Mouse (Mus musculus) cerebellum, adult 11-12 months (tissue): ENCODE measurements around the gene Bcl2l1.

ENCODE experiments used
- DNase-seq: peaks from one replicate; pipeline ENCODE4 v3.0.0; 2022

Gene Bcl2l1

DNA sequence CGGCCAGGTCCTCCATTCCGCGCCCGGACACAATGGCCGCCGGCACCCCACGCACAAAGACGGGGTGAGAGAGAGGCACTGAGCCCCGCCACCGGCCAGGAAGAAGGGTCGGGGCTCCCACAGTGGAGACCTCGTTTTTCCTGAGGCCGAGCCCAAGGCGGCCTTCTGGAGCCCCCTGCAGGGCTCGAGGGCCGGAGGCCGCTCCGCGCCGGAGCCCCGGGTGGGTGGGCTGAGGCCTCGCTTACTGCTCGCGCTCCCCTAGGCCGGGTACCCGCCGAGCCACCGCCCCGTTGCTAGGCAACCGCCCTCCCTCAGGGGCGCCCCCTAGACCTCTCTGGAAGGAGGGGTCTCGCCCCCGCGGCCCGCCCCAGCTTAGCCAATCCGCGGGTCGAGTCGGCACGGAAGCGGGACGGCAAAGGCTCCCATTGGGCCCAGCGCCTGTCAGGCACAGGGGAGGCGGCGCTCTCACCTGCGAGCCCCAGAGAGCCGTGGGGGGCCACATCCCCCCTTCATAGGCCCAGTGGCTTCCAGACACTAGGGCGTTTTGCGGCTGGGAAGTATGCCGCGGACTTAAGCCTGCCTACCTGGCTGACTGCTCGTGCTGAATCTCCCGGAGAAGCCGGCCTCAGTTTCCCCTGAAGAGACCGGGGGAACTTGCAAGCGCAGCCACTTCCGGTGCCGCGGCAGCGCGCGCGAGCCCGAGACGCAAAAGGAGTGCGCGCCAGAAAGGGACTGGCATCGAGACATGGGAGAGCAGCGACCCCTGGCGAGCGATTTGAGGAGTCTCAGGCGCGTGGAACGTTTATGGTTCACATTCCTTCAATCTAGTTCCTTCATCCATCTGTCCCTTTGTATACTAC is at the start of gene Bcl2l1:
Gene Bcl2l1 (minus strand): TSS at position 710 of the 860 bp plus-strand sequence.
- peak; percentile 97 for DNase-seq

DNA sequence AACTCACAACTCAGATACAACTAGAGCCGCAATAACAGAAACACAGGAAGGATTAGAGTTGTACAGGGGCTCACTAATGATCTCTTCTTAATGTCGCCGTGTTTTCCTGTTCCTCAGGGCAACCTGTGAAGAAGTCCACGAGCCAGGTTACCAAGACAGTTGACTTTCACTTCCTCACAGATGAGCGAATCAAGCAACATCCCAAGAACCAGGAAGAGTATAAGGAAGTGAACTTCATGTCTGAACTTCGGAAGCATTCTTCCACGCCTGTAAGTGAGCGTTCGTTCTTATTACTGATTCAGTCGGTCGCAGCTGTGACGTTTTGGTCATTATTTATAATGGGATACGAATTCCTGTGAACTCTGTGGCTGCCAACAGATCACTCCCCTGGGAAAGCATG is 49.4 kb upstream of the Bcl2l1 start:
- DNase-seq = no peak

DNA sequence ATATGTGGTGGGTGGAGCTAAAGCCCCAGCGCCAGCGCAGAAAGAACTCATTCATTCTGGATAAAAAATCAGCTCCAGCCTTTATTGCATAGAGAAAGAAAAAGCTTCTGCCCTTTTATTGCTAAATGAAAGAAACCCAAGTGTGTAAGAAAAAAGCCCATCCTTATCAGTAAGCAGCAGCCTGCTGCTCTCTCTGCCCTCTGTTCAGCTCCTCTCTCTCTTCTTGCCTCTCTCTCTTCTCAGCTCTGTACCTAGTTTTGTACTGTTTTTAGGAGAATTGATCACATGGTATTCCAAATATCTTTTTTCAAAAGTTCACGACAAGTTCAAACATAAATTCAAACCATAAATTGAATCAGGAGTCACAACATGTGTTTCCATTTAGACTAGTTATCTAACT is 46.7 kb upstream of the Bcl2l1 start:
- no peak for DNase-seq

DNA sequence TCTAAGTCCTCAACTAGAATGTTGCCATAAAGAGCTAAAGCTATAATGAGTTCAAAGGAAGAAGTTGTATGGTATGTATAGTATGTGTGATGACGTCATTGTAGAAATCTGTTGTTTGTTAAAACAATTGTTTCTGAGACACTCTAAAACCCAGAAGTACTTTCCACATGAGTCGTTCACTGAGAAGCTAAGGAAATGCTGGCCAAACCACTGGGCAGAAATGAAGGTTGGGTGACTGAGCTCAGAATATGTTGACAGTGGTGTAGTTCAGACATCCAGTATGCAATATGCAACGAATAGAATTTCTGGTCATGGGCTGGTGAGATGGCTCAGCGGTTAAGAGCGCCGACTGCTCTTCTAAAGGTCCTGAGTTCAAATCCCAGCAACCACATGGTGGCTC is 31.8 kb upstream of the Bcl2l1 start:
- DNase-seq = no peak

DNA sequence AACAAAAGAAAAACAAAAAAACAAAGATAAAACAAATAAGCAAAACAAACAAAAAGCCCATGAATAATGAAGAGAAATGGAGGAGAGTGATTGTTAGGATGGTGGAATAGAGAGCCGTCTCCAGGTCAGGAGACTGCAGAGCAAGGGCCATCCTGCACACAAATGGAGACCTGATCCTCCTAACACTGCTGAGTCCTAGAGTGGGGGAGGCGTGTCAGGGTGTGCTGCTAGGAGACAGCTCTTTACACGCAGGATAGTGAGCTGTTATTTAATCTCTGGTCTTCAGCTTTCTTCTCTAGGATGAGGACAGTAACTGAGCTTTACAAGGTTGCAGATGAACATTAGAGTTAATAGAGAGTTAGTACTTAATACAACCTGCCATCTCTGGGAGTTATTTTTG is 31.1 kb upstream of the Bcl2l1 start:
- DNase-seq = no peak

DNA sequence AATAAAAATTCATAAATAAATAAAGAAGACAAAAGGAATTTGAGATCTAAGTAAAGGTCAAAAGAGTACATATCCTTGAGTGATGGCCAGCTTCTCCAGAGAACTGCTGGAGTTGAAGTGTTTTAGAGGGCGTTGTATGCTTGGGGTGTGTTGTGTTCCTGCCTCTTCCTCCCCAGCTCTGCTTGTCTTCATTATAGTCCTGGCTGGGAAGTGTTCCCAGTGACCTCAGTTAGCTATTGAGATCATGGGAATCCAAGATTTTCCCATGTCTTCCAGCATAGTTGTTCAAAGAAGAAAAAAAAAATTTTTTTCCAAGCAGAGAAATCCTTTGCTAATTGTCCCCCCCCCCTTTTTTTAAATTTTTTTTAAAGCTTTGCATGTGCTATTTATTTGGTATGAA is 30.4 kb upstream of the Bcl2l1 start:
- DNase-seq = no peak

DNA sequence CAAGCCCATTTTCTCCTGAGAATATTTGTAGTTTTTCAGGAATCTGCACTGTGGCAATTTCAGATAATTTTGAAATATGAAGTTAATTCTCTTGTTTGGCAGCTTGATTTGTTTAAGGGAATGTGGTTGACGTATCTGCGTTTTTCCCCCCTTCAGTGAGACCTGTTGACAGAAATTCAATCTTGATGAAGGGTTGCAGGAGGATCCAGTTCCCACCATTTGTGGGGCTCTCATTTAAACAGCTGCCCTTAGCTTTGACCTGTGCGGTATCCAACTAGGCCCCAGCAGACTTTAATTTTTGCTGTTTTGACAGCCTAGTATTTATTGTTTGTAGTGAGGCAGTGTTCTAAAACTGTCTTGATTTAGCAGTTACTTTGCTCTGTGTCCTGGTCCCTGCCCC is 28.0 kb upstream of the Bcl2l1 start:
- DNase-seq = no peak

DNA sequence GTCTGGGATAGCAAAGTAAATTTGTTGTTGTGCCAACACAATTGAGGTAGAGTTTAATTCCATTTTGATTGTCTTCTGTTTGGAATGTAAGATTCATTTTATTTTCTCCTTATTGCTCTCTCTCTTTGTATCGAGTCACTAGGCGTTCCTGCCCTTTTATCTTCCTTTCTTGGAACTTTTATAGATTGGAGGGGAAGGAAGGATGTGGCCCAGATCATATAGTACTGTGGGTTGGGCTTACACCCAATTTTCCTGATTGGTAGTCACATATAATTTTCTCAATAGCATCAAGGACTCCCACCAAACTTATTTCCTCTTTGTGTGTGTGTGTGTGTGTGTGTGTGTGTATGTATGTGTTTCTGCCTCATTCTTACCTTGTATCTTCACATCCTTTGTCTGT is 16.9 kb upstream of the Bcl2l1 start:
- DNase-seq = no peak

DNA sequence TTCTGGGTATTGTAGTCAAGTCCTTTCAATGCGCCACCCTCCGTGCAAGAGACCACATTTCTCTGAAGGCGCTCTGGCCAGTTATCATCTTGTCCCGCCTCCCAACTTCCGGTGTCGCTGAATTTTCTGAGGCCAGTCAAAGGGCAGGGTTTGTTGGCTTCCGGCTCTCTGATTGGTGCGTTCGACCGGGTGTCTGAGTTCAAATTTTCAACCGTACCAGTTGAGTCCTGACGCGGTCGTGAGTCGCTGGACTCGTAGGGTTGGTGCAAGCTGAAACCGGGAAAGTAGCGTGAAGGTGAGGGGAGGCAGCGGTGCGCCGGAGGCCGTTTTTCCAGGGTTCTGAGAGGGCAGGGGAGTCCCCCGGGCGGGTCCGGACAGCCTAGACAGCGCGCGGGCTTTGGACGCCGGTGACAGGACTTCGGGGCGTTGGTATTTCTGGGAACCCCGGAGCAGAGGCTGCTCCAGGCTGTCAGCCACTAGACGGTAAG is 16.3 kb upstream of the Bcl2l1 start, which contains the start of gene Tpx2:
Gene Tpx2 (plus strand): TSS at position 150 of the 488 bp plus-strand sequence.
- DNase-seq = peak; percentile 96

DNA sequence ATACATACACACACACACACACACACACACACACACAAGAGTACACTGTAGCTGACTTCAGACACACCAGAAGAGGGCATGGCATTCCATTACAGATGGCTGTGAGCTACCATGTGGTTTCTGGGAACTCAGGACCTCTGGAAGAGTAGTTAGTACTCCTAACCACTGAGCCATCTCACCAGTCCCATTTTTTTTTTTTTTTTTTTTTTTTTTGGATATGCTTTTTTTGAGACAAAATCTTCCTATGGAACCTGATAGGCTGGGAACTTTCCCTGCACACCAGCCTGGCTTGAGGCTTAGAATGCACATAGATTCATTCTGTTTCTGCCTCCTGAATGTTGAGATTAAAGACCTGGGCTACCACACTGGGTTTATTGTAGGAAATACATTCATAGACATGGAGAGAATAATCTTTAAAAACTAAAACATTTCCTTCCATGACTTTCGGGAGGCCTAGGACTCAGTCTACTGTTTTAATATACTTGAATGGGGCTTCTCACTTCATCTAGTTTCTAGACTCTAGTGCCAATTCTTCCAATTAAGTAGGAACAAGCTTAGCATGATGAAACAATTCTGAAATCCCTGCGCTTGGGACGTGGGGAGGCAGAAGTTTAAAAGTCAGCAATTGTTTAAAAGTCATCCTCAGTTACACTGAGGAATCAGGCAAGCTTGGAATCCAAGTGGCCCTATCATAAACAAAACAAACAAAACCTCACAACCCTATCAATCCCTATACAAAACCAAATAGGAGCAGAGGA is 15.7 kb upstream of the Bcl2l1 start:
- no peak for DNase-seq

DNA sequence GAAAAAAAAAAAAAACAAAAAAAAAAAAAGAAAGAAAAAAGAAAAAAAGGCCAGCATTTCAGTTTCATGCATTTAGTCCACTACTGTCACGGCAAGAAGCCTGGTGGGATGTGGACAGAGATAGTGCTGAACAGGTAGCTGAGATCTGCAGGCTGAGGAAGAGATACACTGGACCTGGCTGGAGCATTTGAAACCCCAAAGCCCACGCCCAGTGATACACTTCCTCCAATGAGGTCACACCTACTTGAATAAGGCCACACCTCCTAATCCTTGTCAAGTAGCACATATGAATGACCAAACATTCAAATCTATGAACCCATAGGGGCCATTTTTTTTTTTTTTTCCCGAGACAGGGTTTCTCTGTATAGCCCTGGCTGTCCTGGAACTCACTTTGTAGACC is 11.2 kb upstream of the Bcl2l1 start:
- DNase-seq = no peak

DNA sequence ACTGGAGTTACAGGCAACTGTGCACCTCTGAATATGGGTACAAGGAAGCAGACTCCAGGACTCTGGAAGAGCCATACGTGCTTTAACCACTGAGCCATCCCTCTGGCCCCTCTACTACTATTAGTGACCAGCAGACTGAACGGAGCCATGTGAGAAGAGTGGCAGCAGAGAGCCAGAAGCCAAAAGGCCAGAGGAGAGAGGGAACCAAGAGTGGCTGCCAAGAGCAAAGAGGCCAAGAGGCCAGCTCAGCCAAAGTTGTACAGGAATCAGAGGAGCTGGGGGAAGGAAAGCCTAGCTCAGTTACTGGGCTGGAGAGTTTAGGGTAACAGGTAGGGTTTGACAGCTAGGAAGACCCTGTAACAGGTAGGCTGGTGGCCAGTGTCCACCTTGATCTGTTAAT is 7.7 kb upstream of the Bcl2l1 start:
- no peak for DNase-seq

DNA sequence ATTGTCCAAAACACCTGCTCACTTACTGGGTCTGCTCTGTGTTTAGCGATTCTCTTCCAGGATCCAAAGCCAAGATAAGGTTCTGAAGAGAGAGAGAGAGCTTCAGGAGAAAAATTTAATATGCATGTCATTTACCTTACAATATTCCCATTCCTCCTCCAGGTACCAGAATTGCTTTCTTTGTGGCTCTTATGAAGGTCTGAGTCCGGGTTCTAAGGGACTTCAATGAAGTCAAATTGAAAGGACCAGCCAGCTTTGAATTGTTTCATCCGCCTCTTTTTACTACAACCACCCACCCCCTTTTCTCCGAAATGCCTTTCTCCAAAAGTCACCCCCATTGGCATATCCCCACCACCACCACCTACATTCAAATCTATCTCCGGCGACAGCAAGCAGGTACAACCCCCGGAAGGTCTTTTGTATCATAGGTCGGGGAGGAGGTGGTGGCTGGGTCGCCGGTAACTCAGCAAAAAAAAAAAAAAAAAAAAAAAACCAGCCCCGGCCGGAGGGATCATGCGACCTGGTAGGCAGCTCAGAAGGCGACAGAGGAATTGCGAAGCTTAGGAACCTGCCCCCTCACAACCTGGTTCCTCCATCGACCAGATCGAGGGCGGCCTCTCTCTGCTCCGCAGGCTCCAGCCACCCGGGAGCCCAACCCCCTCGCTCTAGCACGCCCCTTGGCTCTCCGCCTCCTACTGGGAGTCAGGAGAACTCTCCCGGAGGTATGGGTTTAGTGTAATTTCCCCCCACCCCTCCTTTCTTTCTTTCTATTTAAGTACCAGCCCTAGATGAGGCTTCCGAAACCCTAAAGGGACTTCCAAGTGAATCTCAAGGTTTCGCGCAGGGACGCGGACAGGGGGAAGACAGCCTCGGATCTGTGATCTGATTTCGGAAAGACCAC is 1.3 kb downstream of the Bcl2l1 start:
- peak; percentile 88 for DNase-seq

DNA sequence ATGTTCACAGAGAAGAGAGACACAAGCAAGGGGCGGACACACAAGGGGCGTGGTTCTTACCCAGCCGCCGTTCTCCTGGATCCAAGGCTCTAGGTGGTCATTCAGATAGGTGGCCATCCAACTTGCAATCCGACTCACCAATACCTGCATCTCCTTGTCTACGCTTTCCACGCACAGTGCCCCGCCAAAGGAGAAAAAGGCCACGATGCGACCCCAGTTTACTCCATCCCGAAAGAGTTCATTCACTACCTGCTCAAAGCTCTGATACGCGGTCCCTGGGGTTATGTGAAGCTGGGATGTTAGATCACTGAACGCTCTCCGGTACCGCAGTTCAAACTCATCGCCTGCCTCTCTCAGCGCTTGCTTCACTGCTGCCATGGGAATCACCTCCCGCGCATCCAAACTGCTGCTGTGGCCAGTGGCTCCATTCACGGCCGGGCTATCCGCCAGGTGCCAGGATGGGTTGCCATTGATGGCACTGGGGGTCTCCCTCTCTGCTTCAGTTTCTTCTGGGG is 2.1 kb downstream of the Bcl2l1 start:
- DNase-seq = peak; percentile 71

DNA sequence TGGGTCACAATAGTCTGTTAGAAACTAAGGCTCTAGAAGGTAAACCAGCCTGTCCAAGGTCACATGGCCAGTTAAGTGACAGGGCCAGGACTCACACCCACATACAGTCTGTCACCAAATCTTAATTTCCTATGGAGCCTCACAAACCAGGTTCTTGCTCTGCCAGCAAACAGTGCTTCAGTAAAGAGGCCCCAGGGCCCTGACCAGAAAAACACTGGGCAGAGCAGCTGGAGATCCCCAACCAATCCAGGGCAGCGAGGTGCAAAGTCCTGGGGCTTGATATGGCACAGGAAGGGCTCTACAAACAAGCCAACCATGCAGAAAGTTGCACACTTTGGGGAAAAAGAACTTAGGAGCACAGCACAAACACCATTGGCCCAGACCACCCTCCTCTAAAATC is 3.0 kb downstream of the Bcl2l1 start:
- DNase-seq = peak; percentile 69

DNA sequence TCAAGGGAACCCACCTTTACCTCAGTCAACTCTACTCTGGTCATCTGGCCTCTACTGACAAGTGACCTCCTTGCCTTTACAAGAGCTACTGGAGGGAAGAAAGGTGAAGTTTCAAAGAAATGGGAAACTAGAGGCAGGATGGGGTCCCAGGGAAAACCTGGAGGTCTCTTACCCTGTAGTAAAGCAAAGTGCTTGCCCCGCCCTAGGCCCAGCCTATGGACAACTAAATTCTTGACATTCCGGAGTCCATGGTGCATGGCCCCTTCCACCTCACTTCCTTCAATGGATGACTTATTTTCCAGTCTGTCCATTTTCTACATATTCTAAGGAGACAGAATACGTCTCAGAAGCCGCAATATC is 3.5 kb downstream of the Bcl2l1 start:
- DNase-seq = no peak

DNA sequence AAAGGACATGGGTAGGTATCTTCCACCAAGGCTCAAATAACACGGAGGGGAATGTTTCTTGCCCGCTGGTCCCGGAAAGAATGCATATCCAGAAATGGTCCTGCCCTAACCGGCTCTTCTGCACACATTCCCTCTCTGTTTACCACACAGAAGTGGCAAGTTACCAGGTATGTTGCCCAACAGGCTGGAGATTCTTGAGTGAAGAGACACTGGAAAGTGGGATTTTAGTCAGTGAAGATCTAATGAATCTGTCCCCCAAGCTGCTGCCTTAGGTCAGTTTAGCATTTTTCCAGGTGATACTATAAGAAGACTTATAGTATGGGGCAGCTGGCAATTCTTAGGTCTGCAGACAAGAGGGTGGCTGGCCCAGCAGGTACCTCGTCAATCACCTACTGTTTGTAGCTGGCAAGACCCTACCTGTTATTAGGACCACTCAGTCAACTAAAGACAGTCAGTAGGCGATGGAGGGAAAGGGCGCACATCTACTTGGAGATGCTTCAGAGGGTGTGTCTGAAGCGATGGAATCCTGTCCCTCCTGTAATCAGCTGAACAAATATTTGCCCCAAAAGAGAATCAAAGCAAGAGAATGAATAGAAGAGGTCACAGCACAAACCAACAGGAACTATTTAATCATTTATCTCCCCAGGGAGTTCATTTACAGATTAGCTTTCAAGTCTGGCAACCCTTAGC is 4.1 kb downstream of the Bcl2l1 start:
- no peak for DNase-seq

DNA sequence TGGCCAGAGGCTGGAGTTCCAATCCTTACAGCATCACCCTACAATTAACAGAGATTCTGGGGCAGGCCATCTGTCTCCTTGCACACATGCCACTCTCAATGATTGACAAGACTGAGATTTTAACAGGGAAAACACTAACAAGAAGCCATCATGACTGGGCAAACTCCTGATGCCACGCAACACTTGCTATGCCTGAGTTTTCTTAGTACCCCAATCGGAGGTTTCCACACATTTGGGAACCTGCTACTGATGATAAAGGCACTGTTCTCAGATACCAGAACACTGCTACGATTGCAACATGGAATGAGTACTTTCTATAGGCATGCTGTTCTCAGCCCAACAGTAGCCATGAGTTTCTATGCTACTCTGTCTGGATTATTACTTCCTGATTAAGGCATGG is 5.0 kb downstream of the Bcl2l1 start:
- DNase-seq = no peak

DNA sequence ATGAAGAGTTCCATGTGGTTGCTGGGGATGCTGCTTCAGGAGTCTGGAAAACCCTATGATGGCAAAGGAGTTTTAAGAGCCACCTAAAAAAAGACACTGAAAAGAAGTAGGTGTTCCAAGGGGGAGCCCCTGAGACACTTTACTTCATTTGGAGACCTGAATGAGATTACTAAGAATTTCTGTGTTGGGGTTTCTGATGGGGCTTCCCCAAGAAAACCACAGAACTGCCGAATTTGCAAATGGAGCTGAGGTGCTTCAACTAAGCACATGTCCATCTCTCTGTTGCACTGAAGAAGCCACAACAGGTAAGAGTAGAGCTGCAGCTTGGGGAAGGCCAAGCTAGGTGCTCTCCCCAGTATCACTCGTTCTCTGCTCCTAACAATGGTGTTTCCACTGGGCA is 5.8 kb downstream of the Bcl2l1 start:
- DNase-seq = no peak

DNA sequence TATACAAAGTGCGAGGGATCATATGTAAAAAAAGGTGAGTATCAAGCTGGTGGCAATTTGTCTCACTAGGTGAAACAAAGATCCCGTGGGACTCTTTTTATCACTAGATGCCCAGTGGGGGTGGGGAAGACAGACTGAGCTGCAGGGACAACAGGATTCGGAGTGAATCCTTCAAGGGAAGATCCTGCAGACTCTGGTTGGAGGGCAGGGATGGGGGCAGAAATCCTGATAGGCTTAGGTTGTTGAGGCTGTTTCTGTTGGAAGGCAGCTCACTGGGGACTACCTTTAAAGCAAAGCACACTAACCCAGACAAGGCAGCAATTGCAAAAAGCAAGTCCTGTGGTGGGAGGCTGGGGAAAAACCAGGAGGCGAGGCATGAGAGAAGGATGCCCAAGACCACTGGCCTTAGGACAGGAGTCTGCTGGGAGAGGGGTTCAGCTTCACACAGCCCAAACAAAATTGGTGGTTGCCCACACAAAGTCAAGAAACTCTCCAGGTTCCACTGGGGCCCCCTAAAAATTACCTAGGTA is 6.3 kb downstream of the Bcl2l1 start:
- peak; percentile 31 for DNase-seq

DNA sequence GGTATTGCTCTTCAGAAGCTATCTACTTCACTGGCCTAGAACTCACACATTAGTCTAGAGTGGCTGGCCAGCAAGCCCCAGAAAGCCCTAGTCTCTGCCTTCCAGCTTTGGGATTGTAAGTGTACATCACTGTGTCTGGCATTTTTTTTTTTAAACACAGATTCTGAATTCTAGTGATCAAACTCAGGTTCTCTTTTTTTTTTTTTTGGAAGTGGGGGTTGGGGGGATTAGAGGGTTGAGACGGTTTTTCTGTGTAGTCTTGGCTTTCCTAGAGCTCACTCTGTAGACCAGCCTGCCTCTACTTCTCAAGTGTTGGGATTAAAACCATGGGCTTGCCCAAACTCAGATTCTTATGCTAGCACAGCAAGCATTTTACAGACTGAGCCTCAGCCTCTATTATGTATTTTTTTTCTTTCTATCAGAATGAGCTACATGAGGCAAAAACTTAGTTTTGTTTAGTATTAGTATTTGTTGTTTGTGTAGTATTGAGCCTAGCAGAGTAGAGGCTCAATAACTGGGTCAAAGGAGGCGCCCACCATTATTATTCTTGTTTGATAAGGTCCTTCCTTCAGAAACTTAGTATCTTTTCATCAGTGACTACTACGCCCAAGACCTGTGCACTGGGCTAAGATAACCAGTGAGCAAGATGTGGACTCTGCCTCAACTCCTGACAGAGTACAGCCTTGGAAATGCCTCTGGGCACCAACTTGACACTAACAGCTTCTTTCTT is 6.9 kb downstream of the Bcl2l1 start:
- DNase-seq = no peak
